Mouse (Mus musculus) spleen, postnatal 4 days (tissue): ENCODE data around the gene Lurap1l.

Experiments
- DNase-seq, 2 experiments: peaks; one replicate each; pipeline ENCODE4 v3.0.0; 2022; ENCODE audit warnings: low spot score in 2 of 2

The Lurap1l gene

GRCm38 (mm10) chr4:81003528-81003927 lies 93.1 kb downstream of the Lurap1l start:
- no peak for DNase-seq
